Mouse (Mus musculus) CH12.LX (cell line): Measurements from ENCODE around the gene Dusp2.

Experiments
- MAX ChIP-seq: IDR thresholded peaks from 2 replicates; pipeline ENCODE4 v1.6.1; 2011; ENCODE audit warnings: low read length, improper control_type of control experiment
- POLR2A ChIP-seq: IDR thresholded peaks from 2 replicates; pipeline ENCODE4 v1.6.1; 2011; ENCODE audit warnings: low read depth, mild to moderate bottlenecking, improper control_type of control experiment, low read length
- TCF12 ChIP-seq: IDR thresholded peaks from 2 replicates; pipeline ENCODE4 v1.6.1; 2014; ENCODE audit warnings: low read depth, mild to moderate bottlenecking, inconsistent platforms, low read length, improper control_type of control experiment
- UBTF ChIP-seq: IDR thresholded peaks from 2 replicates; pipeline ENCODE4 v1.6.1; 2012; ENCODE audit warnings: low read depth, mild to moderate bottlenecking, inconsistent platforms, low read length, improper control_type of control experiment, moderate library complexity

- TF ChIP-seq TCF12 (no peak), POLR2A (no peak), UBTF (no peak), MAX (no peak)
These were observed 37.9 kb upstream of the Dusp2 start for GRCm38 (mm10) chr2:127298056-127298455.
